Mouse (Mus musculus): ENCODE results near the gene Aipl1. TPM values are rescaled to one million over a fixed set of nuclear protein-coding genes. Genes with fewer than 3 reads are reported as not detected.

Aipl1 gene
- polyA plus RNA-seq, 1 experiment: 0.89 TPM

GRCm38 (mm10) chr11:71987159-71988150, 49.9 kb downstream of the Aipl1 start:
- H3K4me3 ChIP-seq (ENCODE audit: control insufficient read depth, insufficient read depth, low read length): no peak overlapping the region
- WGBS: 82% methylated on average over 14 of the region's 14 CpGs
- H3K27ac ChIP-seq (ENCODE audit: control insufficient read depth, insufficient read depth, low read length): no peak overlapping the region
- H3K27me3 ChIP-seq (ENCODE audit: control insufficient read depth, insufficient read depth, low read length): no peaks in the 10 kb centered on the region
- no peaks in the 10 kb centered on the region for H3K36me3 ChIP-seq (ENCODE audit: control insufficient read depth, insufficient read depth, low read length)
- TF ChIP-seq POLR2A (IDR thresholded peaks at IDR 0.05; ENCODE audit: control insufficient read depth, extremely low read depth, insufficient read depth, low read length, poor library complexity) (no peak), CTCF (IDR thresholded peaks at IDR 0.05; ENCODE audit: borderline replicate concordance, control insufficient read depth, extremely low read depth, insufficient read depth, low read length, poor library complexity) (no peak)
- H3K4me1 ChIP-seq (replicated peaks; ENCODE audit: control insufficient read depth, insufficient read depth, low read length): no peaks in the 10 kb centered on the region
- DNase-seq: no peak

- DNase-seq: no peak
- H3K4me3 ChIP-seq (ENCODE audit: control insufficient read depth, insufficient read depth, low read length): no peak overlapping the region
- H3K36me3 ChIP-seq (ENCODE audit: control insufficient read depth, insufficient read depth, low read length): no peaks in the 10 kb centered on the region
- no peak overlapping the region for H3K27ac ChIP-seq (ENCODE audit: control insufficient read depth, insufficient read depth, low read length)
- H3K27me3 ChIP-seq (ENCODE audit: control insufficient read depth, insufficient read depth, low read length): no peaks in the 10 kb centered on the region
- TF ChIP-seq CTCF (IDR thresholded peaks at IDR 0.05; ENCODE audit: borderline replicate concordance, control insufficient read depth, extremely low read depth, insufficient read depth, low read length, poor library complexity) (no peak), POLR2A (IDR thresholded peaks at IDR 0.05; ENCODE audit: control insufficient read depth, extremely low read depth, insufficient read depth, low read length, poor library complexity) (no peak)
- no peaks in the 10 kb centered on the region for H3K4me1 ChIP-seq (replicated peaks; ENCODE audit: control insufficient read depth, insufficient read depth, low read length)
- 100% methylated on average over 2 of the region's 2 CpGs for WGBS
Observed at GRCm38 (mm10) chr11:71985783-71986182, 51.5 kb downstream of the Aipl1 start.

DNA sequence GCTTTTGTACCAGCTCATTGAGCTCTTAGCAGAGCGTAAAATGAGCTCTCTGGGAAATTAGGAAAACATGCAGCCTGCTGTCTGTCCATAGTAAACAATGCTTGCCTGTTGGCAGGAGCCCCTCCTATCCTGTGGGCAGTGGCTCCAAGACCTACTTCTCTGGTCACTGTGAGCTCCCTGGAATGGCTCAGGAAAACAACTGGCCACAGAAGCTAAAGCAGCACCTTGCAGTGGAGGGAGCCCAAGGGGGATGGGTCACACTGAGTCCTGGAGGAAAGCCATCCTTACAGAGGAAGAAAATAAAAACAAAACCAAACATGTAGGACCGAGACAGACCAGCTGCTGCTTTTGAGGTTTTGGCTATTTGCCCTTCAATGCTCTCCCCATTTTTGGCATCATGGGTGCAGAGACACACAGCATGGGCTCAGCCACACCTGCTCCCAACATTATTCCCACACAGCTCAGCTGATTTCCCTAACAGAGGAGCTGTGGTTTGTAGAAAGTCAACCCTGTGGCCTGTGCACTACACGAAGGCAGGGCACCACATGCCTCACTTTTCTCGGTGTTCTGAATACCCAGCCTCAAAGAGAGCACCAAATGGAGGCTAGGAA, 52.1 kb downstream of the Aipl1 start:
- TF ChIP-seq CTCF (IDR thresholded peaks at IDR 0.05; ENCODE audit: borderline replicate concordance, control insufficient read depth, extremely low read depth, insufficient read depth, low read length, poor library complexity) (no peak), POLR2A (IDR thresholded peaks at IDR 0.05; ENCODE audit: control insufficient read depth, extremely low read depth, insufficient read depth, low read length, poor library complexity) (no peak)

DNA sequence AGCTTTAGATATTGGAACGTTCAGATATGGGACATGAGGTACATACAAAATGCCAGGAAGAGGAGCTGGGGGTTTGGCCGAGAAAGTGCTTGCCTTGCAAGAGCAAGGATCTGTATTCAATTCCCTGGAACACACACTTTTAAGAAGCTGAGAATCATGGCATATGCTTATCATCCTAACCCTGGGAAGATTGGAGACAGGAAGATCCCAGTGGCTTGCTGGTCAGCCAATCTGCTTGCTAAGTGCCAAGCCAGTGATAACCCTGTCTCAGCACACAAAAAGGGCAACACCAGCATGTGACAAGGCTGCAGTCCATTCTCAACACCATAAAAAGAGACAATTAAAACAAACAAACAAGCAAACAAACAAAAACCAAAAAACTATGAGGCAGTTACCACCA, 53.2 kb downstream of the Aipl1 start:
- Histone ChIP-seq H3K4me1 (replicated peaks; ENCODE audit: control insufficient read depth, insufficient read depth, low read length) (no peaks in the 10 kb centered on the region), H3K36me3 (ENCODE audit: control insufficient read depth, insufficient read depth, low read length) (no peaks in the 10 kb centered on the region), H3K27ac (ENCODE audit: control insufficient read depth, insufficient read depth, low read length) (no peak overlapping the region), H3K27me3 (ENCODE audit: control insufficient read depth, insufficient read depth, low read length) (no peaks in the 10 kb centered on the region), H3K4me3 (ENCODE audit: control insufficient read depth, insufficient read depth, low read length) (no peak overlapping the region)
- TF ChIP-seq CTCF (IDR thresholded peaks at IDR 0.05; ENCODE audit: borderline replicate concordance, control insufficient read depth, extremely low read depth, insufficient read depth, low read length, poor library complexity) (no peak), POLR2A (IDR thresholded peaks at IDR 0.05; ENCODE audit: control insufficient read depth, extremely low read depth, insufficient read depth, low read length, poor library complexity) (no peak)
- no peak for DNase-seq
- 76% methylated on average over 2 of the region's 2 CpGs for WGBS

More for the DNA sequence above, 52.1 kb downstream of the Aipl1 start:
- Histone ChIP-seq H3K4me1 (replicated peaks; ENCODE audit: control insufficient read depth, insufficient read depth, low read length) (no peaks in the 10 kb centered on the region), H3K36me3 (ENCODE audit: control insufficient read depth, insufficient read depth, low read length) (no peaks in the 10 kb centered on the region), H3K27ac (ENCODE audit: control insufficient read depth, insufficient read depth, low read length) (no peak overlapping the region), H3K4me3 (ENCODE audit: control insufficient read depth, insufficient read depth, low read length) (no peak overlapping the region), H3K27me3 (ENCODE audit: control insufficient read depth, insufficient read depth, low read length) (no peaks in the 10 kb centered on the region)
- 39% methylated on average over 4 of the region's 4 CpGs for WGBS
- no peak for DNase-seq

Other genes with a start within 250 kb of the Aipl1 start
- 40.8 and 48.0 TPM in 2 replicates for gene Pimreg, start 4.5 kb upstream of the Aipl1 start, polyA plus RNA-seq (2012; rRNA removed)
- gene Pitpnm3, start 98.3 kb upstream of the Aipl1 start, polyA plus RNA-seq (2012; rRNA removed): 0.92 and 1.1 TPM in 2 replicates
- 0.24 and 0.70 TPM in 2 replicates for gene Gm43951, start 169.3 kb upstream of the Aipl1 start, polyA plus RNA-seq (2012; rRNA removed)
- 12.0 and 12.6 TPM in 2 replicates for gene 4933427D14Rik, start 169.9 kb upstream of the Aipl1 start, polyA plus RNA-seq (2012; rRNA removed)
- 36.3 and 44.9 TPM in 2 replicates for gene Txndc17, start 170.0 kb upstream of the Aipl1 start, polyA plus RNA-seq (2012; rRNA removed)
- 7.2 and 10.4 TPM in 2 replicates for gene Med31, start 178.1 kb upstream of the Aipl1 start, polyA plus RNA-seq (2012; rRNA removed)
- 0.04 and 0.10 TPM in 2 replicates for gene Slc13a5, start 229.7 kb upstream of the Aipl1 start, polyA plus RNA-seq (2012; rRNA removed)